ENCODE assay signal across 27 mouse cellular contexts in genomic region chr1:182505291-182505690, GRCm38 (mm10). TPM values are rescaled to one million over a fixed set of nuclear protein-coding genes. Genes with fewer than 3 reads are reported as not detected.
A peak's percentile ranks its signal among the peaks of the same experiment; 100 is the strongest.
DNase-seq lines count a peak whose midpoint lies in the region; ATAC-seq and TF ChIP-seq lines count a peak whose summit lies in the region.
"Had no signal": no experiment of that assay in that cellular context is flagged by ENCODE, and none has a peak within 500 bp of the region (broad histone marks: within the 10 kb centered on the region; RNA-seq: fewer than 3 reads in every experiment).

No protein-coding gene starts in this region.

- H3ac ChIP-seq in myocyte (ENCODE audit: control insufficient read depth, insufficient read length), result no peak overlapping the region

- peaks cover 49% of the 10 kb centered on the region for H3K4me1 ChIP-seq in heart, adult 2 months (ENCODE audit: control insufficient read depth, insufficient read depth, low read length)
- peaks cover 69% of the 10 kb centered on the region for H3K4me1 ChIP-seq in lung, embryonic 15.5 days
- peaks cover 63% of the 10 kb centered on the region for H3K4me1 ChIP-seq in brown adipose tissue, adult 24 weeks (ENCODE audit: control insufficient read depth, insufficient read depth, insufficient read length, low read length)

- H3K79me2 ChIP-seq in heart, adult 2 months (replicated peaks; ENCODE audit: control insufficient read depth, insufficient read depth, low read length), result peaks cover 2% of the 10 kb centered on the region; the same call in 1 of the 2 replicates
- peaks cover 61% of the 10 kb centered on the region for H3K79me2 ChIP-seq in myocyte (ENCODE audit: control insufficient read depth, insufficient read depth)

- WGBS in heart, adult 2 months, result 69% methylated on average over 3 of the region's 3 CpGs
- WGBS in lung, embryonic 15.5 days, result 91% methylated on average over 3 of the region's 3 CpGs

- intact Hi-C loops in heart, adult 2 months (cut with DNase I), result loop anchor here (10.0 kb wide), 1 partner anchor 710 kb away; no protein-coding TSS in a partner anchor
- intact Hi-C loops in heart, postnatal 10 days (cut with DNase I), result no loop called here
- intact Hi-C loops in left cerebral cortex, postnatal 25 days (cut with DNase I), result no loop called here

- H3K4me2 ChIP-seq in lung, embryonic 15.5 days, result no peak overlapping the region
- H3K4me2 ChIP-seq in myocyte (ENCODE audit: low read depth), result peak overlapping the region; percentile 73
- H3K4me2 ChIP-seq: embryonic facial prominence, embryonic 15.5 days; forebrain, embryonic 15.5 days; limb, embryonic 12.5 days; midbrain, embryonic 12.5 days; neural tube, embryonic 13.5 days had no signal

- DNase-seq in heart, adult 2 months, result no peak
- DNase-seq in heart, postnatal 10 days, result no peak
- DNase-seq in lung, postnatal 10 days, result no peak
- no peak for DNase-seq in left cerebral cortex, postnatal 25 days (ENCODE audit: low spot score in 2 of 2)
- DNase-seq: adrenal gland, adult 8-10 months; cerebellum, adult 2 months; cerebellum, postnatal 25 days; gastrocnemius, postnatal 14 days; heart, postnatal 4 days; lung, adult 18-20 months; lung, postnatal 4 days; right cerebral cortex, postnatal 4 days; thymus, postnatal 14 days had no signal

- no peak for TF ChIP-seq CTCF in heart, adult 2 months (IDR thresholded peaks at IDR 0.05)

- no peaks in the 10 kb centered on the region for H3K9me3 ChIP-seq in lung, embryonic 15.5 days
- H3K9me3 ChIP-seq: embryonic facial prominence, embryonic 15.5 days; forebrain, embryonic 15.5 days; limb, embryonic 12.5 days; midbrain, embryonic 12.5 days; neural tube, embryonic 13.5 days had no signal

- H3K36me3 ChIP-seq in heart, adult 2 months (ENCODE audit: control insufficient read depth, insufficient read depth, low read length), result peaks cover 13% of the 10 kb centered on the region
- H3K36me3 ChIP-seq in lung, embryonic 15.5 days, result peaks cover 10% of the 10 kb centered on the region; the same call in 1 of the 2 replicates
- peaks cover 18% of the 10 kb centered on the region for H3K36me3 ChIP-seq in myocyte (ENCODE audit: control insufficient read depth, insufficient read depth)

- no peak for TF ChIP-seq EP300 in heart, adult 2 months (IDR thresholded peaks at IDR 0.05; ENCODE audit: insufficient read depth, low read depth, low read length)

- no peak for TF ChIP-seq POLR2A in heart, adult 2 months (IDR thresholded peaks at IDR 0.05; ENCODE audit: insufficient read depth, low read depth, low read length)
- no peak for TF ChIP-seq POLR2A in myocyte (IDR thresholded peaks at IDR 0.05; ENCODE audit: insufficient read length, low read depth)

- no peaks in the 10 kb centered on the region for H3K27me3 ChIP-seq in heart, adult 2 months (ENCODE audit: control insufficient read depth, insufficient read depth, low read length)
- H3K27me3 ChIP-seq in lung, embryonic 15.5 days, result no peaks in the 10 kb centered on the region
- no peaks in the 10 kb centered on the region for H3K27me3 ChIP-seq in myocyte (ENCODE audit: control insufficient read depth, insufficient read depth, insufficient read length)
- H3K27me3 ChIP-seq: embryonic facial prominence, embryonic 15.5 days; forebrain, embryonic 15.5 days; limb, embryonic 12.5 days; midbrain, embryonic 12.5 days; neural tube, embryonic 13.5 days had no signal

- H3K4me3 ChIP-seq in heart, adult 2 months, result no peak overlapping the region
- no peak overlapping the region for H3K4me3 ChIP-seq in lung, embryonic 15.5 days
- no peak overlapping the region for H3K4me3 ChIP-seq in brown adipose tissue, adult 24 weeks (ENCODE audit: insufficient read depth, low read depth, low read length)
- no peak overlapping the region for H3K4me3 ChIP-seq in myocyte
- H3K4me3 ChIP-seq: embryonic facial prominence, embryonic 15.5 days; forebrain, embryonic 15.5 days; layer of hippocampus, adult 2 months; limb, embryonic 12.5 days; midbrain, embryonic 12.5 days; neural tube, embryonic 13.5 days had no signal

- H3K9ac ChIP-seq in heart, adult 2 months (ENCODE audit: low read depth, low read length), result no peak overlapping the region
- H3K9ac ChIP-seq in lung, embryonic 15.5 days, result no peak overlapping the region
- H3K9ac ChIP-seq: embryonic facial prominence, embryonic 15.5 days; forebrain, embryonic 15.5 days; limb, embryonic 12.5 days; midbrain, embryonic 12.5 days; neural tube, embryonic 13.5 days had no signal

- peak overlapping the region; percentile 41 for H3K27ac ChIP-seq in heart, adult 2 months
- peak overlapping the region; percentile 86; the same call in 1 of the 2 replicates for H3K27ac ChIP-seq in lung, embryonic 15.5 days
- peak overlapping the region; percentile 92 for H3K27ac ChIP-seq in brown adipose tissue, adult 24 weeks (replicated peaks; ENCODE audit: low read depth, low read length)
- H3K27ac ChIP-seq: embryonic facial prominence, embryonic 15.5 days; forebrain, embryonic 15.5 days; limb, embryonic 12.5 days; midbrain, embryonic 12.5 days had no signal

- no peak for ATAC-seq in lung, embryonic 15.5 days (ENCODE audit: borderline replicate concordance, extremely low read depth, low FRiP score, low TSS enrichment)
- ATAC-seq: activated CD4-positive, CD25-positive, alpha-beta regulatory T cell, adult 4 months; forebrain, embryonic 15.5 days had no signal

TF ChIP-seq in myocyte, 11 proteins besides CTCF, POLR2A, EP300 and RAD21:
- TF ChIP-seq MYOG (IDR thresholded peaks at IDR 0.05; ENCODE audit: control insufficient read depth in 1 of 3, insufficient read depth in 1 of 3, insufficient read length in 2 of 3, low read depth in 2 of 3) (no peak), MYOD1 (IDR thresholded peaks at IDR 0.05; ENCODE audit: control insufficient read depth in 1 of 3, insufficient read length in 2 of 3, low read depth in 2 of 3) (no peak), SRF (IDR thresholded peaks at IDR 0.05; ENCODE audit: control insufficient read depth, insufficient read length, low read depth) (no peak), POLR2AphosphoS2 (IDR thresholded peaks at IDR 0.05; ENCODE audit: insufficient read length, low read depth) (no peak), CEBPB (IDR thresholded peaks at IDR 0.05; ENCODE audit: insufficient read depth, poor library complexity, severe bottlenecking) (no peak), REST (IDR thresholded peaks at IDR 0.05; ENCODE audit: insufficient read depth, insufficient read length) (no peak), USF1 (IDR thresholded peaks at IDR 0.05; ENCODE audit: low read depth) (no peak), TCF12 (IDR thresholded peaks at IDR 0.05; ENCODE audit: insufficient read depth, poor library complexity, severe bottlenecking) (no peak), E2F4 (IDR thresholded peaks at IDR 0.05; ENCODE audit: insufficient read depth) (no peak), MAX (IDR thresholded peaks at IDR 0.05; ENCODE audit: low read depth) (no peak)

RNA-seq across cellular contexts. Expression of gene Capn2, which starts 12.1 kb away (rescaled TPM):
- total RNA-seq in heart, adult 2 months (2021), result 10 to 100 TPM; 63.9 to 65.3 TPM
- 28.0 and 46.2 TPM in 2 replicates for polyA plus RNA-seq in heart, adult 2 months (2012; rRNA removed)
- 10 to 100 TPM; 87.8 to 91.2 TPM for total RNA-seq in heart, postnatal 10 days (2021)
- polyA plus RNA-seq in lung, embryonic 15.5 days (2015; fragmentation: Nextera tagmentation; extraction: Ambion mirVana), result 135 and 136 TPM in 2 replicates
- polyA plus RNA-seq in brown adipose tissue, adult 24 weeks (2012; ENCODE audit: insufficient read depth, insufficient read length, missing spikeins), result 108 and 113 TPM in 2 replicates
- 148 TPM for polyA plus RNA-seq in myocyte (2012; fragmentation: generic; extraction: Trizol)
- 10 to 100 TPM; 52.9 to 61.4 TPM for total RNA-seq in left cerebral cortex, postnatal 25 days (2021)

RNA-seq across cellular contexts. Expression of gene Capn8, which starts 59.5 kb away (rescaled TPM):
- not detected for total RNA-seq in heart, adult 2 months (2021)
- not detected in 2 replicates for polyA plus RNA-seq in heart, adult 2 months (2012; rRNA removed)
- total RNA-seq in heart, postnatal 10 days (2021), result not detected
- 0.09 TPM in 1 of 2 replicates, not detected in the other for polyA plus RNA-seq in lung, embryonic 15.5 days (2015; fragmentation: Nextera tagmentation; extraction: Ambion mirVana)
- not detected in 2 replicates for polyA plus RNA-seq in brown adipose tissue, adult 24 weeks (2012; ENCODE audit: insufficient read depth, insufficient read length, missing spikeins)
- polyA plus RNA-seq in myocyte (2012; fragmentation: generic; extraction: Trizol), result not detected
- not detected for total RNA-seq in left cerebral cortex, postnatal 25 days (2021)
- total RNA-seq: gastrocnemius, postnatal 14 days; heart, postnatal 4 days; layer of hippocampus, adult 2 months; layer of hippocampus, postnatal 25 days had no signal
- polyA plus RNA-seq: C2C12; kidney, embryonic 14.5 days; limb, embryonic 12.5 days; liver, embryonic 11.5 days had no signal

Comparison
In these comparisons a context has a peak if more than half of its experiments do, and no peak if none do; other contexts are left out.
1. H3K27ac ChIP-seq: peak in every context shown above with its lines; median percentile 92 in brown adipose tissue, adult 24 weeks; 86 in lung, embryonic 15.5 days; 41 in heart, adult 2 months.